Mouse (Mus musculus) spleen, adult 2 months (tissue): ENCODE results near the gene Itgb1bp1.

Experiments used
- CTCF ChIP-seq: fragments of 200-500 bp; IDR thresholded peaks from 2 replicates; pipeline ENCODE4 v1.5.1; 2011; ENCODE audit warnings: mild to moderate bottlenecking, inconsistent platforms; ENCODE audit not compliant: insufficient read depth, insufficient read length, insufficient replicate concordance; ENCODE audit errors: extremely low read depth
- POLR2A ChIP-seq: fragments of 200-500 bp; IDR thresholded peaks from 2 replicates; pipeline ENCODE4 v1.6.1; 2011; ENCODE audit warnings: low read depth, low read length, inconsistent platforms

GRCm38 (mm10) chr12:21316869-21317265 lies 30.8 kb upstream of the Itgb1bp1 start:
- TF ChIP-seq CTCF (no peak), POLR2A (no peak)
